Mouse (Mus musculus): Measurements from ENCODE around the gene Iqsec1. TPM values are rescaled to one million over a fixed set of nuclear protein-coding genes. Genes with fewer than 3 reads are reported as not detected.

Iqsec1 gene
- polyA plus RNA-seq, 1 experiment from 2014 or later, result 30.1 TPM

DNA sequence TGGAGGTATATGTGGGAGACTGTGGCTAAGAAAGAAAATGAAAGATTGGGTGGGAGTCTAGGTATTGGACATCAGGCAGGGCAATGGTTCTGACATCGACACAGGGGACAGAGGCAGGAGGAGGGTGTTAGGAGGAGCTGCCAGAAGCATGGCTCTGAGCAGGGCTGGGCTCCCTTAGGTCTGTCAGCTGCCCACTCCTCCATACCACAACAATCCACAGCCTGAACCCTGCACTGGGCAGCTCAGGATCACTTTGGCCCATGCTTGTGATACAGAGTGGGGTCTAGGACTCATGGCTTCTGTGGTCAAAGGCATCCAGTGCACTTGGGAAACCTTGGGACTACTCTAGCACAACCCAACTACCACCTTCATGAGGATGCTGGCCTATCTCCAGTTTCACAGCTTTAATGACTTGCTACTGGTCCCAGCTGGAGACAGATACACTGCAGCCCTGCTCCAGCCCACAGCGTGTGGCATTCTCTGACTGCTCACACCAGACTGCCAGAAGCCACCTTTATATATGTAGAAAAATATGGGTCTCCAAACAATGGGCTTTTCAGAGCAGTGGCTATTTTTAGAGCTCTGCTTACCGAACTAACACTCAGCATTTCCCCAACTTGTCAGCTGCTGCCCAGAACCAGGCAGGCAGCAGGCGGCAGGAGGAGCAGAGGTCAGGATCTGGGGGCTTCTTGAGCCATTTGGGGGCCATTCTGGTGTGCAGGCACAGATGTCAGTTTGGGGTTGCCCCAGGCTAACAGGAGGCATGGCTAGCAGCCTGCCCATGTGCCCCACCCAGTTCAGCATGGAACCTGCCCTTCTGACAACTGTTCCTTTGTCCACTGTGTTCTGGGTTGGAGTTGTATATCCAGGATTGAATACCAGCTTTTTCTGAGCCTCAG is 285.4 kb downstream of the Iqsec1 start:
- DNase-seq (ENCODE audit: low spot score) (no peak), ATAC-seq (ENCODE audit: low FRiP score) (no peak)
- Histone ChIP-seq H3K27ac (peak overlapping the region; percentile 63), H3K27me3 (ENCODE audit: control insufficient read depth, insufficient read depth, low read length) (no peaks in the 10 kb centered on the region), H3K36me3 (replicated peaks; ENCODE audit: control insufficient read depth, insufficient read depth) (no peaks in the 10 kb centered on the region), H3K9ac (no peak overlapping the region), H3K9me3 (ENCODE audit: control insufficient read depth, low read length) (no peaks in the 10 kb centered on the region), H3K4me1 (replicated peaks; ENCODE audit: control insufficient read depth, insufficient read depth, low read length) (peaks cover 84% of the 10 kb centered on the region), H3K4me2 (replicated peaks) (no peak overlapping the region), H3K4me3 (replicated peaks; ENCODE audit: low read length) (no peak overlapping the region)
- WGBS, result 22% methylated on average over 4 of the region's 4 CpGs

GRCm38 (mm10) chr6:90702197-90702596 is 286.3 kb downstream of the Iqsec1 start:
- Histone ChIP-seq H3K36me3 (replicated peaks; ENCODE audit: control insufficient read depth, insufficient read depth) (no peaks in the 10 kb centered on the region), H3K27me3 (ENCODE audit: control insufficient read depth, insufficient read depth, low read length) (no peaks in the 10 kb centered on the region), H3K9me3 (ENCODE audit: control insufficient read depth, low read length) (no peaks in the 10 kb centered on the region), H3K4me1 (replicated peaks; ENCODE audit: control insufficient read depth, insufficient read depth, low read length) (peaks cover 75% of the 10 kb centered on the region), H3K9ac (no peak overlapping the region), H3K4me3 (replicated peaks; ENCODE audit: low read length) (no peak overlapping the region), H3K27ac (no peak overlapping the region), H3K4me2 (replicated peaks) (no peak overlapping the region)
- ATAC-seq (ENCODE audit: low FRiP score), result no peak
- no peak for DNase-seq (ENCODE audit: low spot score)

DNA sequence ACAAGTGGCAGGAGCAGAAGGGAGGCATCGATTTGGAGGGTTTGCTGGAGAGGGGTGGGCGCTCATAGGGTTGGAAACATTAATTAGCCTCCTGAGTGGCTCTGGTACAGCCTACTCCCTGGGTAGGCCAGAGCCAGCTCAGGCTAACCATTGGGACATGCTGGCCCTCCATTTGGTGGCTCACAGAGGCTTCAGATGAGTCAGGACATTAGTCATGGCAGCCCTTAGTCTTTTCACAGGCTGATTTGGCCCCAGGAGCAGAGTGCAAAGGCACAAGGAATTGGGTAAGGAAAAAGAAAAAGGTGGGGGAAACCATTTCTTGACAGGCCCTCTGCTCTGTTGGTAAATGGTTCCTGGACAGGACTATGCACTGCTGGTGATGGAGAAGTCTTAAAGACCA is 287.1 kb downstream of the Iqsec1 start:
- Histone ChIP-seq H3K36me3 (replicated peaks; ENCODE audit: control insufficient read depth, insufficient read depth) (no peaks in the 10 kb centered on the region), H3K4me1 (replicated peaks; ENCODE audit: control insufficient read depth, insufficient read depth, low read length) (peaks cover 67% of the 10 kb centered on the region), H3K27me3 (ENCODE audit: control insufficient read depth, insufficient read depth, low read length) (no peaks in the 10 kb centered on the region), H3K4me2 (replicated peaks) (no peak overlapping the region), H3K9me3 (ENCODE audit: control insufficient read depth, low read length) (no peaks in the 10 kb centered on the region), H3K9ac (no peak overlapping the region), H3K4me3 (replicated peaks; ENCODE audit: low read length) (no peak overlapping the region), H3K27ac (no peak overlapping the region)
- 90% methylated on average over 2 of the region's 2 CpGs for WGBS
- no peak for DNase-seq (ENCODE audit: low spot score)
- ATAC-seq (ENCODE audit: low FRiP score), result no peak

DNA sequence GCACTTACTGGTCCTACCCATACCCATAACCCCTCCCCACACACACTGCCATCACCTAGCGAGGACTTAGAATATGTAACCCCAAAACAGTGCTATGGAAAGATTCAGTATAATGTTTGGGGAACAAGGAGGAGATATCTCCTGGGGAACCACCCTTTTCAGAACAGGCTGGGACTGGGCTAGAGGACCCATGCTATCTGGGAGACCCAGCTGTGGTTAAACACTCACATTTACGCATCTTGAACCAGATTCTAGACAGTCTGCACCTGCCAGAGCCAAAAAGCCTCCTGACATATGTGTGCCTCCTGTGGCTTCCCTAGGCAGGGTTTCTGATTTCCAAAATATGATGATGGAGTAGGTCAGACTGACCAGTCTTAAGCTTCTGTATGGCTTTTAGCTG is 287.7 kb downstream of the Iqsec1 start:
- Histone ChIP-seq H3K4me1 (replicated peaks; ENCODE audit: control insufficient read depth, insufficient read depth, low read length) (peaks cover 63% of the 10 kb centered on the region), H3K27me3 (ENCODE audit: control insufficient read depth, insufficient read depth, low read length) (no peaks in the 10 kb centered on the region)
- 85% methylated on average over 2 of the region's 2 CpGs for WGBS

DNA sequence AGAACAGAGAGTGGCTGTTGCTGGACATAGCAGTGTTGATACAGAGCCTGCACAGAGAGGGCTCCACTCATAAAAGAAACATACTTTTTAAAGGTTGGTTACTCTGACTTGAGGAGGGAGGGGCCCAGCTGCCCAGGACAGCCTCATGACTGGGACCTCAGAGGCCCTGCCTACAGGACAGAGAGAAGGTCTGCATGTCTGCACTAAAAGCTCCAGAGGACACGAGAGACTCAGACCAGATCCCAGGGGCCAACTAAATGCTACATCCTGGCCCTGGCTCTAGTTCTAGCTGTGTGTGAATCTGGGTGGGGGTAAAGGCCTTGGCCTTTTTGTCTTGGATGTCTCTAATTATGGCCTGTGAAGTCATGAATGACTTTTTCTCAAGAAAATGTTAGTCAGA is 288.4 kb downstream of the Iqsec1 start:
- Histone ChIP-seq H3K9ac (no peak overlapping the region), H3K4me2 (replicated peaks) (no peak overlapping the region), H3K4me1 (replicated peaks; ENCODE audit: control insufficient read depth, insufficient read depth, low read length) (peaks cover 57% of the 10 kb centered on the region), H3K27ac (no peak overlapping the region), H3K4me3 (replicated peaks; ENCODE audit: low read length) (no peak overlapping the region), H3K27me3 (ENCODE audit: control insufficient read depth, insufficient read depth, low read length) (no peaks in the 10 kb centered on the region), H3K9me3 (ENCODE audit: control insufficient read depth, low read length) (no peaks in the 10 kb centered on the region), H3K36me3 (replicated peaks; ENCODE audit: control insufficient read depth, insufficient read depth) (no peaks in the 10 kb centered on the region)
- DNase-seq (ENCODE audit: low spot score), result no peak
- WGBS, result 84% methylated on average over 1 of the region's 1 CpGs
- no peak for ATAC-seq (ENCODE audit: low FRiP score)

More for the DNA sequence above, 287.7 kb downstream of the Iqsec1 start:
- ATAC-seq (ENCODE audit: low FRiP score) (no peak), DNase-seq (ENCODE audit: low spot score) (no peak)
- Histone ChIP-seq H3K9me3 (ENCODE audit: control insufficient read depth, low read length) (no peaks in the 10 kb centered on the region), H3K4me2 (replicated peaks) (no peak overlapping the region), H3K36me3 (replicated peaks; ENCODE audit: control insufficient read depth, insufficient read depth) (no peaks in the 10 kb centered on the region), H3K27ac (0 out of 2 replicates have a peak overlapping the region, but pooled peaks have one; percentile 7), H3K9ac (no peak overlapping the region), H3K4me3 (replicated peaks; ENCODE audit: low read length) (no peak overlapping the region)

- ATAC-seq (ENCODE audit: low FRiP score) (no peak), DNase-seq (ENCODE audit: low spot score) (no peak)
- Histone ChIP-seq H3K9ac (0 out of 2 replicates have a peak overlapping the region, but pooled peaks have one; percentile 0), H3K4me2 (replicated peaks) (no peak overlapping the region), H3K27me3 (ENCODE audit: control insufficient read depth, insufficient read depth, low read length) (no peaks in the 10 kb centered on the region), H3K4me1 (replicated peaks; ENCODE audit: control insufficient read depth, insufficient read depth, low read length) (peaks cover 45% of the 10 kb centered on the region), H3K9me3 (ENCODE audit: control insufficient read depth, low read length) (no peaks in the 10 kb centered on the region), H3K27ac (peak overlapping the region; percentile 59), H3K36me3 (replicated peaks; ENCODE audit: control insufficient read depth, insufficient read depth) (peaks cover 10% of the 10 kb centered on the region), H3K4me3 (replicated peaks; ENCODE audit: low read length) (no peak overlapping the region)
- WGBS, result 29% methylated on average over 6 of the region's 6 CpGs
Observed at GRCm38 (mm10) chr6:90698843-90699242, 289.6 kb downstream of the Iqsec1 start.

- Histone ChIP-seq H3K36me3 (replicated peaks; ENCODE audit: control insufficient read depth, insufficient read depth) (peaks cover 33% of the 10 kb centered on the region), H3K27me3 (ENCODE audit: control insufficient read depth, insufficient read depth, low read length) (no peaks in the 10 kb centered on the region), H3K9ac (no peak overlapping the region), H3K4me1 (replicated peaks; ENCODE audit: control insufficient read depth, insufficient read depth, low read length) (peaks cover 19% of the 10 kb centered on the region), H3K9me3 (ENCODE audit: control insufficient read depth, low read length) (no peaks in the 10 kb centered on the region), H3K4me2 (replicated peaks) (no peak overlapping the region), H3K4me3 (replicated peaks; ENCODE audit: low read length) (no peak overlapping the region), H3K27ac (no peak overlapping the region)
- ATAC-seq (ENCODE audit: low FRiP score) (no peak), DNase-seq (ENCODE audit: low spot score) (no peak)
- WGBS, result 74% methylated on average over 1 of the region's 1 CpGs
Observed at GRCm38 (mm10) chr6:90695754-90696153, 292.7 kb downstream of the Iqsec1 start.

GRCm38 (mm10) chr6:90692404-90692803 is 296.1 kb downstream of the Iqsec1 start:
- ATAC-seq (ENCODE audit: low FRiP score), result no peak
- Histone ChIP-seq H3K9me3 (ENCODE audit: control insufficient read depth, low read length) (no peaks in the 10 kb centered on the region), H3K9ac (no peak overlapping the region), H3K4me1 (replicated peaks; ENCODE audit: control insufficient read depth, insufficient read depth, low read length) (no peaks in the 10 kb centered on the region), H3K36me3 (replicated peaks; ENCODE audit: control insufficient read depth, insufficient read depth) (peaks cover 67% of the 10 kb centered on the region), H3K27me3 (ENCODE audit: control insufficient read depth, insufficient read depth, low read length) (no peaks in the 10 kb centered on the region), H3K27ac (no peak overlapping the region), H3K4me3 (replicated peaks; ENCODE audit: low read length) (no peak overlapping the region), H3K4me2 (replicated peaks) (no peak overlapping the region)
- no peak for DNase-seq (ENCODE audit: low spot score)
- 85% methylated on average over 2 of the region's 2 CpGs for WGBS

- no peaks in the 10 kb centered on the region for H3K9me3 ChIP-seq (ENCODE audit: control insufficient read depth, low read length)
- H3K4me1 ChIP-seq (replicated peaks; ENCODE audit: control insufficient read depth, insufficient read depth, low read length), result no peaks in the 10 kb centered on the region
- no peak overlapping the region for H3K4me3 ChIP-seq (replicated peaks; ENCODE audit: low read length)
- H3K4me2 ChIP-seq (replicated peaks), result no peak overlapping the region
- H3K9ac ChIP-seq, result no peak overlapping the region
- ATAC-seq (ENCODE audit: low FRiP score) (no peak), DNase-seq (ENCODE audit: low spot score) (no peak)
- WGBS, result 79% methylated on average over 2 of the region's 2 CpGs
- no peaks in the 10 kb centered on the region for H3K27me3 ChIP-seq (ENCODE audit: control insufficient read depth, insufficient read depth, low read length)
- H3K27ac ChIP-seq, result no peak overlapping the region
- peaks cover 68% of the 10 kb centered on the region for H3K36me3 ChIP-seq (replicated peaks; ENCODE audit: control insufficient read depth, insufficient read depth)
Observed at GRCm38 (mm10) chr6:90691935-90692334, 296.6 kb downstream of the Iqsec1 start.
